Mouse (Mus musculus): Measurements from ENCODE around the gene Trim40. TPM values are rescaled to one million over a fixed set of nuclear protein-coding genes. Genes with fewer than 3 reads are reported as not detected.

Gene Trim40
- polyA plus RNA-seq, 1 experiment from 2014 or later = not detected

DNA sequence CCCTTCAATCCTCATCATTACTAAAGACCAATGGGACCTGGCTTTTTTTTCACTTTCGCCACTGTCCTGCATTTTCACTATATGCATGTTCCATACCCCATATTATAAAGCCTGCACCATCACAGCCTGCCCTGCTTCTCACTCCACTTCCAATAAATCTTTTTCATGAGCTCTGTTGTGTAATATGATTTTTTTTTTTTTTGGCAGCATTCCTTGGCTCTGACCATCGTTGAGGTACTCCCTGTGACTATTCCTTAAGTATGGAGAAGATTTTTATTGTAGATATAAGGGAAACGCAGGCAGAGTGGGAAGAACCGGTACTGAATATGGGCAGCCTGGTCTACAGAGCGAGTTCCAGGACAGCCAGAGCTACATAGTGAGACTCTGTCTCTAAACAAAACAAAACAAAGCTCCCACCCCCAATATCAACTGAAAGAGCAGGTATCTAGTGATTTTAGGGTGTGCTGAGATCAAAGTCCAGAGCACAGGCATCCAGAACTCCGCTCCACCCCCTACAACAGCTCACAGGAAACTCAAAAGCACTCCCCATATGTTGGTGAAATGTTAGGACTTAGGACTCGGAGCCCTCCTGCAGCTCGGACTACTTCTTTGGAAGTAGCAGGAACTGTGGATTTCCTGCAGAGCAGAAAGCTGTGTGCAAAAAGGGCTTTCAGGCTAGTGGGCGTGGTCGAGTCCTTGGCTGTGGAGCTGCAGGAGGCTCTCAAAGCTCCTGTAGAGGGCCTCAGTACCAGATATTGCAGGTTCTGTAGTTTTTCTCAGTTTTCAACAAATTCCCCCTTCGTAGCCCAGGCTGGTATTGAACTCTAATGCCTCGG, 54.1 kb downstream of the Trim40 start:
- H3K36me3 ChIP-seq = no peaks in the 10 kb centered on the region
- H3K4me2 ChIP-seq (replicated peaks) = peak overlapping the region; percentile 61
- H3K4me1 ChIP-seq = peaks cover 15% of the 10 kb centered on the region
- ATAC-seq (ENCODE audit: low FRiP score) = no peak
- WGBS = 32% methylated on average over 12 of the region's 12 CpGs
- H3K27me3 ChIP-seq = no peaks in the 10 kb centered on the region
- peak overlapping the region; percentile 79; the same call in 1 of the 2 replicates for H3K4me3 ChIP-seq
- no peaks in the 10 kb centered on the region for H3K9me3 ChIP-seq (replicated peaks)
- H3K9ac ChIP-seq = peak overlapping the region; percentile 18; the same call in 1 of the 2 replicates
- peak overlapping the region; percentile 93 for H3K27ac ChIP-seq

- no peaks in the 10 kb centered on the region for H3K36me3 ChIP-seq
- no peak overlapping the region for H3K9ac ChIP-seq
- no peaks in the 10 kb centered on the region for H3K9me3 ChIP-seq (replicated peaks)
- no peak overlapping the region for H3K27ac ChIP-seq
- no peak overlapping the region for H3K4me3 ChIP-seq
- WGBS = 57% methylated on average over 4 of the region's 4 CpGs
- H3K4me1 ChIP-seq = peaks cover 7% of the 10 kb centered on the region
- no peaks in the 10 kb centered on the region; the same call in 1 of the 2 replicates for H3K27me3 ChIP-seq
- ATAC-seq (ENCODE audit: low FRiP score) = no peak
- no peak overlapping the region for H3K4me2 ChIP-seq (replicated peaks)
Observed at GRCm38 (mm10) chr17:36832694-36833093, 57.2 kb downstream of the Trim40 start.

Other genes starting within 250 kb of the Trim40 start
- not detected in 2 replicates for gene H2-M9, start 247.5 kb downstream of the Trim40 start, polyA plus RNA-seq (2016; fragmentation: Nextera tagmentation; extraction: Ambion mirVana)
- not detected in 2 replicates for gene H2-M1, start 217.9 kb downstream of the Trim40 start, polyA plus RNA-seq (2016; fragmentation: Nextera tagmentation; extraction: Ambion mirVana)
- gene H2-M10.5, start 117.2 kb downstream of the Trim40 start, polyA plus RNA-seq (2016; fragmentation: Nextera tagmentation; extraction: Ambion mirVana) = not detected in 2 replicates
- gene H2-M10.6, start 78.0 kb downstream of the Trim40 start, polyA plus RNA-seq (2016; fragmentation: Nextera tagmentation; extraction: Ambion mirVana) = not detected in 2 replicates
- gene Trim26, start 53.0 kb downstream of the Trim40 start, polyA plus RNA-seq (2016; fragmentation: Nextera tagmentation; extraction: Ambion mirVana) = 49.8 and 56.4 TPM in 2 replicates
- 0.37 and 0.42 TPM in 2 replicates for gene Trim15, start 22.9 kb downstream of the Trim40 start, polyA plus RNA-seq (2016; fragmentation: Nextera tagmentation; extraction: Ambion mirVana)
- 7.5 and 8.4 TPM in 2 replicates for gene Trim10, start 20.5 kb downstream of the Trim40 start, polyA plus RNA-seq (2016; fragmentation: Nextera tagmentation; extraction: Ambion mirVana)
- gene Trim31, start 8.0 kb upstream of the Trim40 start, polyA plus RNA-seq (2016; fragmentation: Nextera tagmentation; extraction: Ambion mirVana) = not detected in 2 replicates
- 1.4 and 1.5 TPM in 2 replicates for gene Rnf39, start 52.8 kb upstream of the Trim40 start, polyA plus RNA-seq (2016; fragmentation: Nextera tagmentation; extraction: Ambion mirVana)
- 131 and 137 TPM in 2 replicates for gene Ppp1r11, start 61.6 kb upstream of the Trim40 start, polyA plus RNA-seq (2016; fragmentation: Nextera tagmentation; extraction: Ambion mirVana)
- 70.7 and 77.0 TPM in 2 replicates for gene Znrd1, start 68.4 kb upstream of the Trim40 start, polyA plus RNA-seq (2016; fragmentation: Nextera tagmentation; extraction: Ambion mirVana)
- gene Znrd1as, start 68.5 kb upstream of the Trim40 start, polyA plus RNA-seq (2016; fragmentation: Nextera tagmentation; extraction: Ambion mirVana) = 5.0 and 6.6 TPM in 2 replicates
- 0.50 TPM in 1 of 2 replicates, not detected in the other for gene 2410137M14Rik, start 91.1 kb upstream of the Trim40 start, polyA plus RNA-seq (2016; fragmentation: Nextera tagmentation; extraction: Ambion mirVana)
- 1.6 and 2.3 TPM in 2 replicates for gene H2-M5, start 99.4 kb upstream of the Trim40 start, polyA plus RNA-seq (2016; fragmentation: Nextera tagmentation; extraction: Ambion mirVana)
- gene Zfp57, start 111.0 kb upstream of the Trim40 start, polyA plus RNA-seq (2016; fragmentation: Nextera tagmentation; extraction: Ambion mirVana) = 208 and 223 TPM in 2 replicates
- 0.85 and 1.3 TPM in 2 replicates for gene Mog, start 133.3 kb upstream of the Trim40 start, polyA plus RNA-seq (2016; fragmentation: Nextera tagmentation; extraction: Ambion mirVana)
- gene Gabbr1, start 155.8 kb upstream of the Trim40 start, polyA plus RNA-seq (2016; fragmentation: Nextera tagmentation; extraction: Ambion mirVana) = 41.8 and 42.1 TPM in 2 replicates
- 0.18 TPM in 1 of 2 replicates, not detected in the other for gene Olfr90, start 198.4 kb upstream of the Trim40 start, polyA plus RNA-seq (2016; fragmentation: Nextera tagmentation; extraction: Ambion mirVana)
- gene Olfr91, start 208.2 kb upstream of the Trim40 start, polyA plus RNA-seq (2016; fragmentation: Nextera tagmentation; extraction: Ambion mirVana) = 0.05 TPM in 1 of 2 replicates, not detected in the other
- not detected in 2 replicates for gene Olfr92, start 230.0 kb upstream of the Trim40 start, polyA plus RNA-seq (2016; fragmentation: Nextera tagmentation; extraction: Ambion mirVana)

Data from hindbrain, embryonic 12.5 days (tissue).